Mouse (Mus musculus) stomach, embryonic 16.5 days (tissue): Measurements from ENCODE around the gene Mospd3. TPM values are rescaled to one million over a fixed set of nuclear protein-coding genes. Genes with fewer than 3 reads are reported as not detected.
A peak's percentile ranks its signal among the peaks of the same experiment; 100 is the strongest.
"Not testable (repeated sequence)": the region's sequence is repeated elsewhere in the genome, so short reads cannot be mapped to it uniquely, and the experiment has no call there.

Experiments
- ATAC-seq: fragments of 200-750 bp; cut with Nextera tagmentation; 2 replicates; pipeline ENCODE4 v1.8.0; 2017; ENCODE audit warnings: moderate number of reproducible peaks, moderate TSS enrichment; ENCODE audit not compliant: insufficient read depth, low FRiP score
- H3K27ac ChIP-seq: fragments of 300-500 bp; sonication (generic); 2 replicates; pipeline ENCODE4 v1.5.1; 2014; ENCODE audit warnings: low read length
- H3K27me3 ChIP-seq: fragments of 300-500 bp; sonication (generic); 2 replicates; pipeline ENCODE4 v1.6.1; 2014; ENCODE audit warnings: low read length, control low read depth, mixed read lengths; ENCODE audit not compliant: control insufficient read depth, insufficient read depth
- H3K36me3 ChIP-seq: fragments of 300-500 bp; sonication (generic); 2 replicates; pipeline ENCODE4 v1.6.1; 2014; ENCODE audit warnings: low read length; ENCODE audit not compliant: control insufficient read depth, insufficient read depth
- H3K4me1 ChIP-seq: fragments of 300-500 bp; sonication (generic); 2 replicates; pipeline ENCODE4 v1.6.1; 2014; ENCODE audit warnings: low read length, control low read depth, mixed read lengths; ENCODE audit not compliant: control insufficient read depth, insufficient read depth
- H3K4me2 ChIP-seq: fragments of 300-500 bp; sonication (generic); 2 replicates; pipeline ENCODE4 v1.6.1; 2014; ENCODE audit warnings: low read depth, low read length, mixed read lengths
- H3K4me3 ChIP-seq: fragments of 300-500 bp; sonication (generic); replicated peaks from 2 replicates; pipeline ENCODE4 v1.5.1; 2014; ENCODE audit warnings: mild to moderate bottlenecking, low read length
- H3K9ac ChIP-seq: fragments of 300-500 bp; sonication (generic); 2 replicates; pipeline ENCODE4 v1.6.1; 2014; ENCODE audit warnings: low read length
- H3K9me3 ChIP-seq: fragments of 300-500 bp; sonication (generic); replicated peaks from 2 replicates; pipeline ENCODE4 v1.6.1; 2016; ENCODE audit warnings: low read length, control low read depth; ENCODE audit not compliant: control insufficient read depth
- WGBS: fragments of 180-500 bp; shearing (Covaris S2); extraction: QIAGEN DNeasy Blood & Tissue Kit; methylation state at CpG from one replicate; pipeline ENCODE4 v1.1.7; 2014; 5-methylcytosine and 5-hydroxymethylcytosine counted together
- polyA plus RNA-seq: library from polyadenylated mRNA; unstranded; fragments of >200 nt; fragmentation: Nextera tagmentation; extraction: Ambion mirVana; gene quantifications from 2 replicates; pipeline ENCODE4 v1.2.1, GENCODE M21; 2015

Mospd3 gene
- polyA plus RNA-seq, 1 experiment from 2014 or later, result 24.3 TPM

DNA sequence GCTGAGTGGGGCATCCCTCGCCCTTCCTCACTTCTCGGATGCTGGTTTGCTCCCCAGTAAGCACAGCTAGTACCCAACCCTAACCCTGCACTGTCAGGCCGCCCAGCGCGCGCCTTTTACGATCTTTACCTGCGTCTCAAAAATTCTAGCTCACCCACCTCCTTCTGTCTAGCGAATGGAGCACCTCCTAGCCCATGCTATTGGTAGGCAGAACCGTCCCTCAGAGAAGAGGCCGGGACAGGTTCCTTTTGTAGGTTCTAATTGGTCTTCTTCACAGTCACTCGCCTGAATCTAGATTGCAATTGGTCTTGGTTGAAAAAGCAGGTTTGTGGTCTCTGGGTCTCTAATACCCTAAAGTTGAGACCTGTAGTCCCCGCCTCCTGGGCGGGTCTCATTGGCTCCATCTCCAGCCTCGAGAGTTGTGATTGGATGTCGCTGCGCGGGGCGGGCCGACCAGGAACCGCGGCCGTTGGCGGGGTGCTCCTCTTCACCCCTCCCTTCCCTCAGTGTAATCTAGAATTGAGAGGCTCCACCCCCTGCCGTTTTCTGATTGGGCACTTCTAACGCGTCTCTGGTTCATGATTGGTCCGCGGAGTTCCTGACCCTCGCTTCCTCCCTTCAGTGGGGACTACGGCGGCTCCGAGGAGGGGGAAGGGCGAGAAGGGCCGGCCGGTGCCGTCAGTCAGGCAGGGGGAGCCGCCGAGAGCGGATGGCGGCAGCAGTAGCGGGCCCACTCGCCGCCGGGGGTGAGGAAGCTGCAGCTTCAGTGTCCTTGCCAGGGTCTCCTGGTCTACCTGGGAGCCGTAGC lies 27.8 kb upstream of the Mospd3 start, which contains the start of the genes Fbxo24, Lrch4 and Gm20605:
TSS of gene Fbxo24 (minus strand) at position 505 of the 808 bp plus-strand sequence.
TSS of gene Lrch4 (plus strand) at position 624 of the 808 bp plus-strand sequence.
TSS of gene Gm20605 (plus strand) at position 678 of the 808 bp plus-strand sequence.
- Histone ChIP-seq H3K4me1 (peaks cover 45% of the 10 kb centered on the region), H3K9ac (peak within 1 kb of the TSS; percentile 76), H3K27me3 (no peaks in the 10 kb centered on the region), H3K27ac (peak within 1 kb of the TSS; percentile 94), H3K36me3 (no peaks in the 10 kb centered on the region), H3K4me3 (peak within 1 kb of the TSS; percentile 66), H3K9me3 (no peaks in the 10 kb centered on the region), H3K4me2 (peak within 1 kb of the TSS; percentile 92)
- ATAC-seq, result peak; percentile 97
- under 1% methylated on average over 46 of the region's 46 CpGs for WGBS

DNA sequence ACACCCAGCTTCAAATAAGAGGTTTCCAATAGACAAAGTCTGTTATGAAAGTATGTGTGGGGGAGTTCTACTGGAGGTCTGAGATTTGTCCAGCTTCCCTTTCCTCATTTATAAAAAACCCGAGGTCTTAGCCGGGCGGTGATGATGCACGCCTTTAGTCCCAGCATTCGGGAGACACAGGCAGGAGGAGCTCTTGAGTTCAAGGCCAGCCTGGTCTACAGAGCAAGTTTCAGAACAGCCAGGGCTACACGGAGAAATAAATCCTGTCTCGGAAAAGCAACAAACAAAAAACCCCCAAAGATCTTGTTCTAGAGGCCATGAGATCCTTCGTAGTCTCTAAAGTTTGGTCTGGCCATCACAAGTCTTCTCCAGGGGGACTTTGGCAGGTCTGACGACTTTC lies 27.1 kb upstream of the Mospd3 start:
- Histone ChIP-seq H3K4me2 (peak overlapping the region; percentile 60), H3K4me1 (peaks cover 41% of the 10 kb centered on the region), H3K36me3 (no peaks in the 10 kb centered on the region), H3K9ac (peak overlapping the region; percentile 76), H3K27me3 (no peaks in the 10 kb centered on the region), H3K9me3 (no peaks in the 10 kb centered on the region), H3K4me3 (peak overlapping the region; percentile 66), H3K27ac (peak overlapping the region; percentile 94)
- no peak for ATAC-seq
- WGBS, result 3% methylated on average over 9 of the region's 9 CpGs

- Histone ChIP-seq H3K9ac (peak overlapping the region; percentile 29; the same call in 1 of the 2 replicates), H3K9me3 (no peaks in the 10 kb centered on the region), H3K4me2 (no peak overlapping the region), H3K27ac (no peak overlapping the region), H3K4me1 (peaks cover 8% of the 10 kb centered on the region; the same call in 1 of the 2 replicates), H3K36me3 (no peaks in the 10 kb centered on the region), H3K4me3 (no peak overlapping the region), H3K27me3 (no peaks in the 10 kb centered on the region)
- no peak for ATAC-seq
- WGBS, result 74% methylated on average over 11 of the region's 11 CpGs
Observed at GRCm38 (mm10) chr5:137623937-137624530, 23.2 kb upstream of the Mospd3 start.

DNA sequence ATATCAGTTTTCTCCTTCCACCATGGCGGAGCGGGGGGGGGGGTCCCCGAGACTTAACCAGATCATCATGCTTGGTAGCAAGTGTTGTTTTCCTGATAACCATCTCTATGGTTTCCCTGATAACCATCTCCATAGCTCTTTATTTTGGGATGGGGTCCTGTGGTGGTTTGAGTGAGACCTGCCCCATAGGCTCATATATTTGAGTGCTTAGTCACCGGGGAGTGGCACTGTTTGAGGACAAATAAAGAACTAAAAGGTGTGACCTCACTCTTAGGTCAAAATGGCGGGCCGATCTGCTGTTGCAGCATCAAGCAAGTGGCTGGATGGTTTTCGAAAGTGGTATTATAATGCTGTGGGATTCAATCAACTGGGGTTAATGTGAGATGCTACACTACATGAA lies 14.5 kb upstream of the Mospd3 start:
- no peaks in the 10 kb centered on the region for H3K27me3 ChIP-seq
- no peak overlapping the region for H3K4me3 ChIP-seq
- no peak overlapping the region for H3K4me2 ChIP-seq
- H3K4me1 ChIP-seq, result peaks cover 29% of the 10 kb centered on the region
- no peak for ATAC-seq
- no peak overlapping the region for H3K9ac ChIP-seq
- no peaks in the 10 kb centered on the region for H3K9me3 ChIP-seq
- 73% methylated on average over 7 of the region's 7 CpGs for WGBS
- H3K27ac ChIP-seq, result no peak overlapping the region; the same call in 1 of the 2 replicates
- H3K36me3 ChIP-seq, result no peaks in the 10 kb centered on the region

GRCm38 (mm10) chr5:137614921-137615320 lies 14.1 kb upstream of the Mospd3 start:
- H3K4me2 ChIP-seq, H3K9ac ChIP-seq, H3K27me3 ChIP-seq, H3K9me3 ChIP-seq, ATAC-seq, H3K4me3 ChIP-seq, H3K27ac ChIP-seq, H3K36me3 ChIP-seq: not testable (repeated sequence)
- 77% methylated on average over 2 of the region's 2 CpGs for WGBS
- peaks cover 33% of the 10 kb centered on the region for H3K4me1 ChIP-seq

DNA sequence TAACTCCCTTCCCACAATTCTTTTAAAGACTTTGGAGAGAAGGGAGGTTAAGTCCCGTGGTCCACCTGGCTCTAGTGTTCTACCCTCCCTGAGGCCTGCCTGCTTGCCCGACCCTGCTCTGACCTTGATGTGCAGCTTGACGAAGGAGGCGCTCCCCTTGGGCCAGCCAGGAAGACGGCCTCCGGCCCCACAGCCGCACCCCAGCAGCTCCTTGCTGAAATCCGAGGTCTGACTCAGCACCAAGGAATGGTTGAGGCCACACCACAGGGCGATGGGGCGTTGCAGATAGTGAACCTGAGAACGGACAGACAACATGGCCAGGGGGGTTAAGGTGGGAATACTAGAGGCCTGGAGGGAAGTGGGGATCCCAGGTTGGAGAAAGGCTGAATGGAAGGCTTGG lies 12.7 kb upstream of the Mospd3 start, which contains the start of gene Pcolce:
TSS of gene Pcolce (minus strand) at position 235 of the 400 bp plus-strand sequence.
- H3K4me3 ChIP-seq, result no peak within 1 kb of the TSS
- peak; percentile 75; the same call in 1 of the 2 replicates for ATAC-seq
- H3K4me1 ChIP-seq, result peaks cover 43% of the 10 kb centered on the region
- no peak within 1 kb of the TSS for H3K4me2 ChIP-seq
- no peaks in the 10 kb centered on the region for H3K9me3 ChIP-seq
- no peaks in the 10 kb centered on the region for H3K27me3 ChIP-seq
- 35% methylated on average over 11 of the region's 11 CpGs for WGBS
- no peaks in the 10 kb centered on the region for H3K36me3 ChIP-seq
- peak within 1 kb of the TSS; percentile 95 for H3K27ac ChIP-seq
- peak within 1 kb of the TSS; percentile 6 for H3K9ac ChIP-seq

DNA sequence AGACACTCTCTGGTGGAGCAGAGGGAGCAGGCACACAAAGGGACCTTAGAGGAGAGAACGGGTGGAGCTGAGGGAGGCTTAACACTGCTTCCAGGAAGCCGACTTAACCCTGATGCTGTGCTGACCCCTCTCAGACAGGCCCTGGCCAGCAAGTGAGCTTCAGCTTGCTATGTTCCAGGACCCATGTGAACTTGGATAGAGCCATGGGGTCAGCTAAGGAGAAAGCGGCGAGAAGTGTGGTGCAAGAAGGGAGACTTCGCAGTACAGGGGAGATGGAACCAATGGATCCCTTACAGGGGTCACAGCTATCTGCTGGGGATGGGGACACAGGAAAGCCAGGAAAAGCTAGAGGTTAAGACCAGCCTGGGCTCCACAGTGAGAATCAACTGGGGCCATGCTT lies 12.2 kb upstream of the Mospd3 start:
- peaks cover 48% of the 10 kb centered on the region for H3K4me1 ChIP-seq
- H3K4me3 ChIP-seq, result no peak overlapping the region
- ATAC-seq, result no peak
- no peak overlapping the region for H3K4me2 ChIP-seq
- no peaks in the 10 kb centered on the region for H3K9me3 ChIP-seq
- no peaks in the 10 kb centered on the region for H3K27me3 ChIP-seq
- WGBS, result 72% methylated on average over 5 of the region's 5 CpGs
- no peaks in the 10 kb centered on the region for H3K36me3 ChIP-seq
- H3K27ac ChIP-seq, result peak overlapping the region; percentile 95
- peak overlapping the region; percentile 6 for H3K9ac ChIP-seq

GRCm38 (mm10) chr5:137611245-137611602 lies 10.4 kb upstream of the Mospd3 start:
- Histone ChIP-seq H3K9me3 (no peaks in the 10 kb centered on the region), H3K9ac (peak overlapping the region; percentile 71), H3K4me1 (peaks cover 50% of the 10 kb centered on the region), H3K27me3 (no peaks in the 10 kb centered on the region), H3K4me3 (peak overlapping the region; percentile 48), H3K36me3 (no peaks in the 10 kb centered on the region), H3K27ac (peak overlapping the region; percentile 95), H3K4me2 (peak overlapping the region; percentile 54)
- 12% methylated on average over 6 of the region's 6 CpGs for WGBS
- peak; percentile 65; the same call in 1 of the 2 replicates for ATAC-seq
